ENCODE assay signal across 9 mouse cellular contexts in genomic region chr5:117841651-117842347, GRCm38 (mm10).
A peak's percentile ranks its signal among the peaks of the same experiment; 100 is the strongest.
DNase-seq lines count a peak whose midpoint lies in the region; ATAC-seq lines count a peak whose summit lies in the region.
"Had no signal": no experiment of that assay in that cellular context is flagged by ENCODE, and none has a peak within 500 bp of the region (broad histone marks: within the 10 kb centered on the region; RNA-seq: fewer than 3 reads in every experiment).

No protein-coding gene starts in this region.

- under 1% methylated on average over 40 of the region's 44 CpGs for whole genome bisulfite sequencing in embryonic facial prominence, embryonic 11.5 days
- 2% methylated on average over 44 of the region's 44 CpGs for WGBS in heart, embryonic 10.5 days
- 2% methylated on average over 43 of the region's 44 CpGs for WGBS in stomach, embryonic 15.5 days

- H3K9ac ChIP-seq in embryonic facial prominence, embryonic 11.5 days (replicated peaks; ENCODE audit: low read length) = no peak overlapping the region
- no peak overlapping the region for H3K9ac ChIP-seq in stomach, embryonic 15.5 days

- no peak overlapping the region for H3K27ac ChIP-seq in embryonic facial prominence, embryonic 11.5 days (replicated peaks; ENCODE audit: low read depth, low read length)
- no peak overlapping the region for H3K27ac ChIP-seq in heart, embryonic 10.5 days
- no peak overlapping the region for H3K27ac ChIP-seq in stomach, embryonic 15.5 days

- H3K9me3 ChIP-seq in embryonic facial prominence, embryonic 11.5 days (replicated peaks; ENCODE audit: control insufficient read depth, low read length) = no peaks in the 10 kb centered on the region
- H3K9me3 ChIP-seq in heart, embryonic 10.5 days = no peaks in the 10 kb centered on the region
- no peaks in the 10 kb centered on the region for H3K9me3 ChIP-seq in stomach, embryonic 15.5 days

- H3K4me2 ChIP-seq in embryonic facial prominence, embryonic 11.5 days (ENCODE audit: low read depth, low read length) = peak overlapping the region; percentile 30
- H3K4me2 ChIP-seq in stomach, embryonic 15.5 days = 0 out of 2 replicates have a peak overlapping the region, but pooled peaks have one; percentile 23

- no peaks in the 10 kb centered on the region for H3K36me3 ChIP-seq in embryonic facial prominence, embryonic 11.5 days (replicated peaks; ENCODE audit: control insufficient read depth, insufficient read depth, low read depth, low read length)
- no peaks in the 10 kb centered on the region for H3K36me3 ChIP-seq in heart, embryonic 10.5 days
- no peaks in the 10 kb centered on the region for H3K36me3 ChIP-seq in stomach, embryonic 15.5 days

- no peaks in the 10 kb centered on the region; the same call in 1 of the 2 replicates for H3K4me1 ChIP-seq in embryonic facial prominence, embryonic 11.5 days (ENCODE audit: control insufficient read depth, insufficient read depth, low read length)
- H3K4me1 ChIP-seq in heart, embryonic 10.5 days = no peaks in the 10 kb centered on the region
- H3K4me1 ChIP-seq in stomach, embryonic 15.5 days = no peaks in the 10 kb centered on the region

- H3K27me3 ChIP-seq in embryonic facial prominence, embryonic 11.5 days (ENCODE audit: control insufficient read depth, insufficient read depth, low read length) = peaks cover 38% of the 10 kb centered on the region
- peaks cover 95% of the 10 kb centered on the region for H3K27me3 ChIP-seq in heart, embryonic 10.5 days (ENCODE audit: insufficient read depth, poor library complexity, severe bottlenecking)
- peaks cover 70% of the 10 kb centered on the region for H3K27me3 ChIP-seq in stomach, embryonic 15.5 days (replicated peaks)

- peak; percentile 47 for DNase-seq in retina, postnatal 1 day
- DNase-seq in retina, embryonic 14.5 days (ENCODE audit: low spot score) = no peak
- peak; percentile 12 for DNase-seq in embryonic facial prominence, embryonic 11.5 days (ENCODE audit: low spot score)
- no peak for DNase-seq in heart, embryonic 10.5 days (ENCODE audit: low spot score)
- DNase-seq in layer of hippocampus, adult 9-11 months = peak; percentile 34
- no peak for DNase-seq in spleen, postnatal 4 days (ENCODE audit: low spot score in 2 of 2)

- no peak overlapping the region; the same call in 1 of the 2 replicates for H3K4me3 ChIP-seq in embryonic facial prominence, embryonic 11.5 days (ENCODE audit: low read depth, low read length)
- H3K4me3 ChIP-seq in heart, embryonic 10.5 days = peak overlapping the region; percentile 12; the same call in 1 of the 2 replicates
- no peak overlapping the region for H3K4me3 ChIP-seq in stomach, embryonic 15.5 days (replicated peaks)

- ATAC-seq in embryonic facial prominence, embryonic 11.5 days (replicated peaks; ENCODE audit: insufficient number of reproducible peaks, low FRiP score, low TSS enrichment, low read depth) = 0 out of 2 replicates have a peak, but pooled peaks have one; percentile 35
- peak; percentile 69 for ATAC-seq in megakaryocyte progenitor cell, adult 5-6 weeks (replicated peaks; ENCODE audit: poor library complexity)
- ATAC-seq in stomach, embryonic 15.5 days (ENCODE audit: insufficient read depth, low FRiP score, low read depth) = no peak
- ATAC-seq: Patski had no signal

Comparison
In these comparisons a context has a peak if more than half of its experiments do, and no peak if none do; other contexts are left out.
1. DNase-seq: peak in retina, postnatal 1 day (single experiment), embryonic facial prominence, embryonic 11.5 days (single experiment) and layer of hippocampus, adult 9-11 months (single experiment); none in retina, embryonic 14.5 days (single experiment), heart, embryonic 10.5 days (single experiment) and spleen, postnatal 4 days (0 of 2).